Mouse (Mus musculus): ENCODE results near the gene Gm5862. TPM values are rescaled to one million over a fixed set of nuclear protein-coding genes. Genes with fewer than 3 reads are reported as not detected.

Gene Gm5862
- polyA plus RNA-seq (2017; shearing (Covaris generic)) = under 1 TPM in 1 of 2 experiments, not detected in 1; 0.20 TPM

GRCm38 (mm10) chr5:26022816-26023215 lies at the start of gene Gm5862:
Gene Gm5862, minus strand, starts transcription at chr5:26022916.

GRCm38 (mm10) chr5:26058481-26058880 lies 35.8 kb upstream of the Gm5862 start, which contains the start of gene Gm7347:
Gene Gm7347, minus strand, starts transcription at chr5:26058581.

GRCm38 (mm10) chr5:26039458-26039857 lies 16.7 kb upstream of the Gm5862 start, which contains the start of gene Speer4a:
Gene Speer4a, minus strand, starts transcription at chr5:26039558.

GRCm38 (mm10) chr5:26004698-26005097 lies 18.0 kb downstream of the Gm5862 start, which contains the start of gene Gm1979:
Gene Gm1979, minus strand, starts transcription at chr5:26004798.

GRCm38 (mm10) chr5:25988550-25988949 lies 34.2 kb downstream of the Gm5862 start, which contains the start of gene Gm21698:
Gene Gm21698, minus strand, starts transcription at chr5:25988650.

GRCm38 (mm10) chr5:25972563-25972962 lies 50.2 kb downstream of the Gm5862 start, which contains the start of gene Gm21680:
Gene Gm21680, minus strand, starts transcription at chr5:25972663.

Other genes starting within 250 kb of the Gm5862 start
- under 1 TPM in 1 of 2 experiments, not detected in 1; 0.17 TPM for gene Gm21663, start 80.5 kb downstream of the Gm5862 start, polyA plus RNA-seq (2017; shearing (Covaris generic))
- gene Gm21671, start 68.5 kb downstream of the Gm5862 start, polyA plus RNA-seq (2017; shearing (Covaris generic)) = not detected
- not detected for gene Gm21680, start 50.3 kb downstream of the Gm5862 start, polyA plus RNA-seq (2017; shearing (Covaris generic))
- gene Gm21698, start 34.3 kb downstream of the Gm5862 start, polyA plus RNA-seq (2017; shearing (Covaris generic)) = not detected
- not detected for gene Gm1979, start 18.1 kb downstream of the Gm5862 start, polyA plus RNA-seq (2017; shearing (Covaris generic))
- not detected for gene Speer4a, start 16.6 kb upstream of the Gm5862 start, polyA plus RNA-seq (2017; shearing (Covaris generic))
- not detected for gene Gm7347, start 35.7 kb upstream of the Gm5862 start, polyA plus RNA-seq (2017; shearing (Covaris generic))
- under 1 TPM in 1 of 2 experiments, not detected in 1; 0.10 TPM for gene Gm10471, start 66.4 kb upstream of the Gm5862 start, polyA plus RNA-seq (2017; shearing (Covaris generic))
- gene 5031410I06Rik, start 82.4 kb upstream of the Gm5862 start, polyA plus RNA-seq (2017; shearing (Covaris generic)) = not detected
- not detected for gene Gm10220, start 98.5 kb upstream of the Gm5862 start, polyA plus RNA-seq (2017; shearing (Covaris generic))
- not detected for gene Gm7361, start 234.8 kb upstream of the Gm5862 start, polyA plus RNA-seq (2017; shearing (Covaris generic))

Data from activated CD4-positive, CD25-positive, alpha-beta regulatory T cell (primary cell).